Mouse (Mus musculus) gastrocnemius, postnatal 25 days (tissue): ENCODE data around the gene Xpnpep2. TPM values are rescaled to one million over a fixed set of nuclear protein-coding genes. Genes with fewer than 3 reads are reported as not detected.

Source experiments
- DNase-seq: peaks from one replicate; pipeline ENCODE4 v3.0.0; 2022
- total RNA-seq, 2 experiments: library from RNA; stranded (reverse); gene quantifications; 1 replicate in 1 of 2; 2 replicates in 1 of 2; pipeline ENCODE4 v1.2.3; 2021

Xpnpep2 gene
- total RNA-seq, 2 experiments from 2014 or later: 0.41 to 1.0 TPM

DNA sequence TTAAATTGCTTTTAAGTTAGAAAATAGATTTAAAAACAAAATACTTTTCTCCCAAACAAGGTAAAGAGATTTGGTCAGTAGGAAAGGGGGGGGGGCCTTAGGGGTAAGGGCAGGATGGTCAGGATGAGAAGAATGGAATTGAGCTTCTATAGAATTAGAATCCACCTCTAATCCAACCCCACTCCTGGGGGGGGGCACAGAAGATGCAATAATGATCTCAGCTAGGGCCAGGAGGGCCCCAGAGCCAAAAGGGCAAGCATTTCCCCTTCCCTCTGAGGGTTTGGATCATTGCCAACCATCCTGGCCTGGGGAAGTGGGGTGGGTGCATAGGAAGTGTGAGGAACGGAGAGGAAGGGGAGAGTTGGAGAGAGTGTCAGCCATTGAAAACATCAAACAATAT is 61.8 kb downstream of the Xpnpep2 start:
- no peak for DNase-seq

DNA sequence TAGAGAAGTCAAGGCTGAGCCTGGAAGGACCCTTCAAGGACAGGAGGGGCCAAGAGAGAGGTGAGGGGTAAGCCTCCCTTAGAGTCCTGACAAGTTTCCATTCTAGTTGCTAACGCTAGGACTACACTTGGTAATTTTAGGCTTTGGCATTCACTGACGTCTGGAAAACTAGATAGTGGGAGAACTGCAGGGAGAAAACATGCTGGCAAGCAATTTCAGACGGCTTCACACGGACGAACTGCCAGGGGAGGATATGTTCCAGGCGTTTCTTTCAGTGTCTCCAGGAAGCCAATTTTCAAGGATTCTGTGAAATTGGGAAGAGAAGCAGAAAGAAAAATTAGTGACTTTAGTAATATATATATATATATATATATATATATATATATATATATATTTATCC is 73.3 kb downstream of the Xpnpep2 start:
- DNase-seq: no peak

DNA sequence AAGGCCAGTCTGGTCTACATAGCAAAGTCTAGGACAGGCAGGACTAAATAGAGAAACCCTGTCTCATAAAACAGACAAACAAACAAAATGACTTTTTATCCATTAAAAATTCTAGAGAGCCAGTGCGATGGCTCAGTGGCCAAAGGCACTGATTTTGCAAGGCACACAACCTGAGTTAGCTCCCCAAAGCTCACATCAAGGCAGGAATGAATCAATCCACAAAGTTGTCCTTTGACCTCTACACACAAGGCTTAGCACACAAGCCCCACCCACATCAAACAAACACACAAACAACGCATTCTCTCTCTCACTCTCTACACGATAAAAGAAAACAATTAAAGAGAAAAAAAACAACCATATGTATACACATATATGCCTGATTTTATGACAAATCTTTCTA is 76.2 kb downstream of the Xpnpep2 start:
- DNase-seq: no peak

Other genes with a start within 250 kb of the Xpnpep2 start
- gene Smarca1, start 215.8 kb upstream of the Xpnpep2 start, total RNA-seq: 1 to 10 TPM; 1.3 to 1.4 TPM
- 10 to 100 TPM in 1 of 2 experiments, 1 to 10 TPM in 1; 9.3 to 11.6 TPM for gene Ocrl, start 196.3 kb upstream of the Xpnpep2 start, total RNA-seq
- 1 to 10 TPM; 2.6 to 4.5 TPM for gene Apln, start 73.9 kb upstream of the Xpnpep2 start, total RNA-seq
- under 1 TPM; 0.23 to 0.48 TPM for gene Sash3, start 37.7 kb downstream of the Xpnpep2 start, total RNA-seq
- 1 to 10 TPM; 6.7 to 7.3 TPM for gene Zdhhc9, start 100.2 kb downstream of the Xpnpep2 start, total RNA-seq
- gene Utp14a, start 148.1 kb downstream of the Xpnpep2 start, total RNA-seq: 10 to 100 TPM; 11.5 to 12.7 TPM
- 1 to 10 TPM; 6.4 to 6.8 TPM for gene Bcorl1, start 232.6 kb downstream of the Xpnpep2 start, total RNA-seq